Mouse (Mus musculus): ENCODE measurements at regions not wholly inside any gene's neighbourhood (a gene's known extent, or its start where the extent isn't known, plus 50 kb on each side); places are given as distances from the start of the nearest gene placed in this dataset.
"Not testable (repeated sequence)": the region's sequence is repeated elsewhere in the genome, so short reads cannot be mapped to it uniquely, and the experiment has no call there.

GRCm38 (mm10) chr13:52355921-52356320 lies 175.2 kb downstream of the Diras2 start:
- not testable (repeated sequence) for DNase-seq (ENCODE audit: low read depth, low spot score)

GRCm38 (mm10) chr13:52359332-52359731 lies 171.7 kb downstream of the Diras2 start:
- not testable (repeated sequence) for DNase-seq (ENCODE audit: low read depth, low spot score)

GRCm38 (mm10) chr13:52361177-52361846 lies 169.8 kb downstream of the Diras2 start:
- no peak for DNase-seq (ENCODE audit: low read depth, low spot score)

GRCm38 (mm10) chr13:52362266-52362665 lies 168.8 kb downstream of the Diras2 start:
- no peak for DNase-seq (ENCODE audit: low read depth, low spot score)

GRCm38 (mm10) chr13:52369851-52370250 lies 161.2 kb downstream of the Diras2 start:
- DNase-seq (ENCODE audit: low read depth, low spot score), result no peak

- no peak for DNase-seq (ENCODE audit: low read depth, low spot score)
These were observed 159.1 kb downstream of the Diras2 start for GRCm38 (mm10) chr13:52371986-52372385.

GRCm38 (mm10) chr13:52374781-52375180 lies 156.3 kb downstream of the Diras2 start:
- DNase-seq (ENCODE audit: low read depth, low spot score), result no peak

GRCm38 (mm10) chr13:52378236-52378635 lies 152.8 kb downstream of the Diras2 start:
- DNase-seq (ENCODE audit: low read depth, low spot score), result no peak

- no peak for DNase-seq (ENCODE audit: low read depth, low spot score)
These were observed 141.8 kb downstream of the Diras2 start for GRCm38 (mm10) chr13:52389271-52389670.

GRCm38 (mm10) chr13:52395786-52396185 lies 135.3 kb downstream of the Diras2 start:
- no peak for DNase-seq (ENCODE audit: low read depth, low spot score)

GRCm38 (mm10) chr13:52398344-52398743 lies 132.7 kb downstream of the Diras2 start:
- DNase-seq (ENCODE audit: low read depth, low spot score), result no peak

GRCm38 (mm10) chr13:52399143-52399542 lies 131.9 kb downstream of the Diras2 start:
- DNase-seq (ENCODE audit: low read depth, low spot score), result no peak

GRCm38 (mm10) chr13:52403805-52404204 lies 127.3 kb downstream of the Diras2 start:
- DNase-seq (ENCODE audit: low read depth, low spot score), result no peak

- no peak for DNase-seq (ENCODE audit: low read depth, low spot score)
These were observed 114.8 kb downstream of the Diras2 start for GRCm38 (mm10) chr13:52416301-52416700.

- DNase-seq (ENCODE audit: low read depth, low spot score), result no peak
These were observed 108.6 kb downstream of the Diras2 start for GRCm38 (mm10) chr13:52422456-52422855.

- DNase-seq (ENCODE audit: low read depth, low spot score), result no peak
These were observed 102.6 kb downstream of the Diras2 start for GRCm38 (mm10) chr13:52428527-52428926.

- DNase-seq (ENCODE audit: low read depth, low spot score), result no peak
These were observed 94.3 kb downstream of the Diras2 start for GRCm38 (mm10) chr13:52436756-52437155.

GRCm38 (mm10) chr13:52445513-52445912 lies 85.6 kb downstream of the Diras2 start:
- DNase-seq (ENCODE audit: low read depth, low spot score), result no peak

GRCm38 (mm10) chr13:52448902-52449301 lies 82.2 kb downstream of the Diras2 start:
- no peak for DNase-seq (ENCODE audit: low read depth, low spot score)

- no peak for DNase-seq (ENCODE audit: low read depth, low spot score)
These were observed 79.6 kb downstream of the Diras2 start for GRCm38 (mm10) chr13:52451486-52451885.

GRCm38 (mm10) chr13:52452291-52452690 lies 78.8 kb downstream of the Diras2 start:
- no peak for DNase-seq (ENCODE audit: low read depth, low spot score)

All from skeletal muscle tissue, adult 2 months (tissue).